Mouse (Mus musculus): ENCODE results near the gene Cdc42ep2. TPM values are rescaled to one million over a fixed set of nuclear protein-coding genes. Genes with fewer than 3 reads are reported as not detected.

The Cdc42ep2 gene
- polyA plus RNA-seq, 1 experiment from 2014 or later: 12.6 TPM

DNA sequence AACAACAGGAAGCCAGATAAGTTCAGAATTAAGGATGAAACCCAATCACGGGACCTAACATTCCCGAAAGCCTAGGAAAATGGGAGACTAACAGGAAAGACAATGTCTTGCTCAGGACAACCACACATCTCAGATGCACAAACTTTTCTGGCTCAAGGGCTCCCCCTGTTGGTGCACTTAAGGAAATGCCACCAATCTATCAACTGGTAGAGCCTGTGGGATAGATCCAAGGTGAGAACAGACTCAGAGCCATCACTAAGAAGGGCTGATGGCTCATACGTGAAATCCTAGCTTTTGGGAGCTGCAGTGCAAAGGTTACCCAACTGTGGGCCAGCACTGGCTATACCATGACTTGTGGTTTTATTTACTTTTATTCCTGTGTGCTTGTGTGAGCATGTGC, 32.1 kb upstream of the Cdc42ep2 start:
- H3K9me3 ChIP-seq (replicated peaks; ENCODE audit: control insufficient read depth, low read length): no peaks in the 10 kb centered on the region
- H3K9ac ChIP-seq (ENCODE audit: low read length): no peak overlapping the region
- peak overlapping the region; percentile 76; the same call in 1 of the 2 replicates for H3K27ac ChIP-seq (ENCODE audit: low read length)
- H3K27me3 ChIP-seq (ENCODE audit: control insufficient read depth, insufficient read depth, low read length): no peaks in the 10 kb centered on the region
- no peak overlapping the region for H3K4me3 ChIP-seq (ENCODE audit: low read length)
- H3K36me3 ChIP-seq (ENCODE audit: control insufficient read depth, insufficient read depth): peaks cover 10% of the 10 kb centered on the region; the same call in 1 of the 2 replicates
- 0 out of 2 replicates have a peak overlapping the region, but pooled peaks have one; percentile 50 for H3K4me2 ChIP-seq (ENCODE audit: low read depth, low read length)
- ATAC-seq (replicated peaks; ENCODE audit: extremely low read depth, insufficient read depth, low FRiP score): no peak; the same call in 1 of the 2 replicates
- 15% methylated on average over 3 of the region's 3 CpGs for whole genome bisulfite sequencing
- peaks cover 29% of the 10 kb centered on the region for H3K4me1 ChIP-seq (ENCODE audit: control insufficient read depth, insufficient read depth, low read length)

DNA sequence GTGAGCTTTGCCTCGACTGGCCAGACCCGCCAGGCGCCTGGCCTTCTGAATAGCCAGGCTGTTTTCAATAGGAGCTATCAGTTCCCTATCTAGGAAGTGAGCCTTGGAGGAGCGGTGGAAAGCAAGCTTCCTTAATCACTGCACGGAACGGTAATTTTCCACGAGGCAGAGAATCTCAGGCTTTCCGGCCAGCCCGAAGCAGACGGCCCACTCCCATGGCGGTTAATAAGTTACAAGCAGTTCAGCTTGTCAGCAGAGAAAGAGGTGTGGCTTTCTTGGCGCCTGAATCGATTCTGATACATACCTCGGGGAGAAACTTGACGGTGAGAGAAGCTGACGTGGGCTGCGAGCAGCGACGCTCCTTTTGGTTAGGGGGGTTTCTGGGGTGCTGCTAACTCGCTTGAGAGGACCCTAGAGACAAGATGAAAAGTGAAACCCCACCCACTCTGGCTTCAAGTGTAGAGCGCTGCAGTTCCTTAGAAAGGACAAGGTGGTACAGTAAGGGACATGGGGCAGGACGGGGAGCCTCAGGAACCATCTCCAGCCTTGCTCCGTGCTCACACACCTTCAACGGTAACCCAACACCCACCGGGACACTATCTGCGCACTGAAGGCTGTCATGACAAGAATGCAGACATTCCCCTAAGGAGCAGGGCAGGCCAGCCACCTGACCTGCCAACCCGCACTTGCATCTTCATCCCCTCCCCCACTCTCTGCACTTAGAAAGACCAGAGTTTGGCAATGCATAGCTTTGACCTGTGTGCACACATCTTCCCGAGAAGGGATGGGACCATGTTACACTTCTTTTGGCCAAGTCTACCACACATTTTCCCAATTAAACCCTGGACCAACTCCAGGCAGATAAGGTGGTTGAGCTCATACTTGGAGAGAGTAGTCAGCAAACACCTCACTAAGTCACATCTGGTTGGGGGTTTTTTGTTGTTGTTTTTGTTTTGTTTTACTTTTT, 31.4 kb upstream of the Cdc42ep2 start:
- Histone ChIP-seq H3K4me1 (ENCODE audit: control insufficient read depth, insufficient read depth, low read length) (peaks cover 33% of the 10 kb centered on the region), H3K4me3 (ENCODE audit: low read length) (peak overlapping the region; percentile 17)

GRCm38 (mm10) chr19:5954936-5955335, 30.3 kb upstream of the Cdc42ep2 start:
- no peak for ATAC-seq (replicated peaks; ENCODE audit: extremely low read depth, insufficient read depth, low FRiP score)
- no peak overlapping the region for H3K4me2 ChIP-seq (ENCODE audit: low read depth, low read length)
- no peak overlapping the region for H3K4me3 ChIP-seq (ENCODE audit: low read length)
- peak overlapping the region; percentile 76; the same call in 1 of the 2 replicates for H3K27ac ChIP-seq (ENCODE audit: low read length)
- peaks cover 20% of the 10 kb centered on the region for H3K36me3 ChIP-seq (ENCODE audit: control insufficient read depth, insufficient read depth)
- 86% methylated on average over 10 of the region's 10 CpGs for WGBS
- peaks cover 33% of the 10 kb centered on the region for H3K4me1 ChIP-seq (ENCODE audit: control insufficient read depth, insufficient read depth, low read length)
- no peaks in the 10 kb centered on the region for H3K27me3 ChIP-seq (ENCODE audit: control insufficient read depth, insufficient read depth, low read length)
- H3K9me3 ChIP-seq (replicated peaks; ENCODE audit: control insufficient read depth, low read length): no peaks in the 10 kb centered on the region
- no peak overlapping the region for H3K9ac ChIP-seq (ENCODE audit: low read length)

More for the DNA sequence above, 31.4 kb upstream of the Cdc42ep2 start:
- H3K27ac ChIP-seq (ENCODE audit: low read length): peak overlapping the region; percentile 76
- 55% methylated on average over 28 of the region's 28 CpGs for WGBS
- H3K9me3 ChIP-seq (replicated peaks; ENCODE audit: control insufficient read depth, low read length): no peaks in the 10 kb centered on the region
- H3K36me3 ChIP-seq (ENCODE audit: control insufficient read depth, insufficient read depth): peaks cover 13% of the 10 kb centered on the region
- H3K27me3 ChIP-seq (ENCODE audit: control insufficient read depth, insufficient read depth, low read length): no peaks in the 10 kb centered on the region
- ATAC-seq (replicated peaks; ENCODE audit: extremely low read depth, insufficient read depth, low FRiP score): 0 out of 2 replicates have a peak, but pooled peaks have one; percentile 19
- peak overlapping the region; percentile 50 for H3K4me2 ChIP-seq (ENCODE audit: low read depth, low read length)
- H3K9ac ChIP-seq (ENCODE audit: low read length): no peak overlapping the region

DNA sequence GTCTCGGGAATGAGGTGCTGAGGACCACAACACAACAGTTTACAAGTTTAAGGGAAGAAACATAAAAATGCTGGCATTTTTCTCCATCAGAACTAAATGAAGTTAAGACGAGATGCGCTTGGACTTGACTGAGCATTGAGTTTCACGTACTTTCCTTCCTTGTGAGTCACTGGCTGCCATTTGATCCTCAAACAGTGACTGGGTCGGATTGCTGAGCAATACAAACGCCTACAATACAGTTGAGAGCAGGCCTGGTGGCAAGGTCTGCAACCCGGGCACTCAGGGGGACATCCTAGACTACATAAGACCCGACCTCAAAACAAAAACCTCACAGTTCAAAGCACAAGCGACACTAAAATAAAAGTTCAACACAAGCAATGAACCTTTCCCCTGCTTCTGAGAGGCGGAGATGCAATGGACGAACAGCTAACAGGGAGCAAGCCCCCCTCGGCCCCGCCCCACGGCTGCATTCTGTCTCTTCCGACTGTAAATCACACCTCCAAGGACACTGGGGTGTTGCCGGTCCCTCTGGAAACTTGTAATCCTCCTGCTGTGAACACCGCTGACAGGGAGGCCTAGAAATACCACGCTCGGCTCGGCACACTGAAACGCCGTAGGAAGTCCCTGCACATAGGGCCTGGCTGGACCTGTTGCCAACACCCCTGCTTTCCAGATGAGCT, 29.6 kb upstream of the Cdc42ep2 start:
- Histone ChIP-seq H3K27me3 (ENCODE audit: control insufficient read depth, insufficient read depth, low read length) (no peaks in the 10 kb centered on the region), H3K9ac (ENCODE audit: low read length) (no peak overlapping the region), H3K4me3 (ENCODE audit: low read length) (no peak overlapping the region), H3K36me3 (ENCODE audit: control insufficient read depth, insufficient read depth) (peaks cover 20% of the 10 kb centered on the region), H3K4me2 (ENCODE audit: low read depth, low read length) (no peak overlapping the region), H3K9me3 (replicated peaks; ENCODE audit: control insufficient read depth, low read length) (no peaks in the 10 kb centered on the region), H3K27ac (ENCODE audit: low read length) (no peak overlapping the region), H3K4me1 (ENCODE audit: control insufficient read depth, insufficient read depth, low read length) (peaks cover 33% of the 10 kb centered on the region)
- 79% methylated on average over 22 of the region's 22 CpGs for WGBS
- no peak for ATAC-seq (replicated peaks; ENCODE audit: extremely low read depth, insufficient read depth, low FRiP score)

GRCm38 (mm10) chr19:5953201-5953770, 28.7 kb upstream of the Cdc42ep2 start:
- H3K4me2 ChIP-seq (ENCODE audit: low read depth, low read length): no peak overlapping the region
- WGBS: 66% methylated on average over 19 of the region's 19 CpGs
- H3K9ac ChIP-seq (ENCODE audit: low read length): peak overlapping the region; percentile 44
- H3K27ac ChIP-seq (ENCODE audit: low read length): peak overlapping the region; percentile 86
- peaks cover 19% of the 10 kb centered on the region for H3K36me3 ChIP-seq (ENCODE audit: control insufficient read depth, insufficient read depth)
- H3K4me3 ChIP-seq (ENCODE audit: low read length): no peak overlapping the region
- no peak for ATAC-seq (replicated peaks; ENCODE audit: extremely low read depth, insufficient read depth, low FRiP score)
- peaks cover 33% of the 10 kb centered on the region for H3K4me1 ChIP-seq (ENCODE audit: control insufficient read depth, insufficient read depth, low read length)
- H3K9me3 ChIP-seq (replicated peaks; ENCODE audit: control insufficient read depth, low read length): no peaks in the 10 kb centered on the region
- H3K27me3 ChIP-seq (ENCODE audit: control insufficient read depth, insufficient read depth, low read length): no peaks in the 10 kb centered on the region

DNA sequence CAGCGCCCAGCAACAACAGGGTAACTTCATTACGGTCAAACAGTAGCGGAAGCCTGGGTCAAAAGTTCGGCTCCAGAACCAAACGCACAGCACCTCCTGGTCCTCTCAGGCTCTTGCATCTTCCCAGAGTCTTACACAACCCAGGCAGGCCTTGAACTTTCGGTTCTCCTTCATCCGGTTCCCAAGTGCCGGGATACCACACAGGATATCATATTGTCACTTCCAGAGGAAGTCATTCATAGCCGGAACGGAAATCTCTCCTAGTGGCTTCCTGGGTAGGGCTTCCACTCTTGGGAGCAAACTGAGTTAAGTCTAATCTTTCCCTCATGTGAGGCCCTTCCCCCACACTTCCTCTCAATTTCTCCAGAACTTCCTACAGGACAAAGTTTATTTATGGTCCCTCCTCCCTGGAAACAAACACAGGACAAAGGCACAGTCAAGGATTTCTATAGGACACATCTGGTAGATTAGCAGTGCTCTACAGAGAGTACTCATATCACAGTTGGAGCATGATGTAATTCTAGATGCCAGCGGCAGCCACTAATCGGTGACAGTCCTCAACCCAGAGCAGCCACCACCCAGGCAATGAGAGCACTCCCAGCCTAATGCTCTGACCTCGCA, 27.6 kb upstream of the Cdc42ep2 start:
- Histone ChIP-seq H3K9ac (ENCODE audit: low read length) (peak overlapping the region; percentile 60), H3K9me3 (replicated peaks; ENCODE audit: control insufficient read depth, low read length) (no peaks in the 10 kb centered on the region), H3K4me3 (ENCODE audit: low read length) (peak overlapping the region; percentile 25), H3K36me3 (ENCODE audit: control insufficient read depth, insufficient read depth) (peaks cover 24% of the 10 kb centered on the region), H3K4me1 (ENCODE audit: control insufficient read depth, insufficient read depth, low read length) (peaks cover 33% of the 10 kb centered on the region), H3K27ac (ENCODE audit: low read length) (peak overlapping the region; percentile 86), H3K27me3 (ENCODE audit: control insufficient read depth, insufficient read depth, low read length) (no peaks in the 10 kb centered on the region), H3K4me2 (ENCODE audit: low read depth, low read length) (peak overlapping the region; percentile 50)
- ATAC-seq (replicated peaks; ENCODE audit: extremely low read depth, insufficient read depth, low FRiP score): peak; percentile 49
- WGBS: 36% methylated on average over 13 of the region's 13 CpGs

- Histone ChIP-seq H3K4me2 (ENCODE audit: low read depth, low read length) (peak overlapping the region; percentile 50), H3K9me3 (replicated peaks; ENCODE audit: control insufficient read depth, low read length) (no peaks in the 10 kb centered on the region), H3K27ac (ENCODE audit: low read length) (peak overlapping the region; percentile 86), H3K4me1 (ENCODE audit: control insufficient read depth, insufficient read depth, low read length) (peaks cover 33% of the 10 kb centered on the region), H3K4me3 (ENCODE audit: low read length) (peak overlapping the region; percentile 25), H3K9ac (ENCODE audit: low read length) (peak overlapping the region; percentile 60), H3K27me3 (ENCODE audit: control insufficient read depth, insufficient read depth, low read length) (no peaks in the 10 kb centered on the region), H3K36me3 (ENCODE audit: control insufficient read depth, insufficient read depth) (peaks cover 24% of the 10 kb centered on the region)
- 58% methylated on average over 16 of the region's 16 CpGs for WGBS
- ATAC-seq (replicated peaks; ENCODE audit: extremely low read depth, insufficient read depth, low FRiP score): peak; percentile 23
Observed at GRCm38 (mm10) chr19:5951631-5952030, 27.0 kb upstream of the Cdc42ep2 start.

GRCm38 (mm10) chr19:5950218-5950617, 25.6 kb upstream of the Cdc42ep2 start:
- H3K36me3 ChIP-seq (ENCODE audit: control insufficient read depth, insufficient read depth): peaks cover 24% of the 10 kb centered on the region
- ATAC-seq (replicated peaks; ENCODE audit: extremely low read depth, insufficient read depth, low FRiP score): no peak
- H3K4me2 ChIP-seq (ENCODE audit: low read depth, low read length): no peak overlapping the region
- WGBS: 90% methylated on average over 11 of the region's 11 CpGs
- no peak overlapping the region for H3K9ac ChIP-seq (ENCODE audit: low read length)
- H3K27me3 ChIP-seq (ENCODE audit: control insufficient read depth, insufficient read depth, low read length): no peaks in the 10 kb centered on the region
- H3K9me3 ChIP-seq (replicated peaks; ENCODE audit: control insufficient read depth, low read length): no peaks in the 10 kb centered on the region
- H3K4me3 ChIP-seq (ENCODE audit: low read length): no peak overlapping the region
- H3K4me1 ChIP-seq (ENCODE audit: control insufficient read depth, insufficient read depth, low read length): peaks cover 39% of the 10 kb centered on the region
- H3K27ac ChIP-seq (ENCODE audit: low read length): no peak overlapping the region
